Mouse (Mus musculus): ENCODE results near the gene Arl2bp. TPM values are rescaled to one million over a fixed set of nuclear protein-coding genes. Genes with fewer than 3 reads are reported as not detected.

The Arl2bp gene
- polyA plus RNA-seq, 1 experiment, result 65.5 TPM

GRCm38 (mm10) chr8:94700421-94700935, 34.1 kb downstream of the Arl2bp start:
- TF ChIP-seq USF1 (IDR thresholded peaks at IDR 0.05; ENCODE audit: low read depth), result no peak
- no peak for TF ChIP-seq FOSL1 (IDR thresholded peaks at IDR 0.05; ENCODE audit: insufficient read depth, low read length, poor library complexity, severe bottlenecking)
- no peak for TF ChIP-seq MAX (IDR thresholded peaks at IDR 0.05)
- no peak for TF ChIP-seq MYOD1 (IDR thresholded peaks at IDR 0.05; ENCODE audit: control insufficient read depth, insufficient read length, low read depth)
- TF ChIP-seq CTCF (IDR thresholded peaks at IDR 0.05; ENCODE audit: control insufficient read depth, insufficient read depth, insufficient read length), result no peak
- no peak for TF ChIP-seq CEBPB (IDR thresholded peaks at IDR 0.05; ENCODE audit: low read depth)
- no peak for TF ChIP-seq MYOG (IDR thresholded peaks at IDR 0.05; ENCODE audit: control insufficient read depth, extremely low read depth, insufficient read length)
- H3K27me3 ChIP-seq (ENCODE audit: control insufficient read depth, insufficient read depth, insufficient read length), result peaks cover 20% of the 10 kb centered on the region
- H3ac ChIP-seq (ENCODE audit: control insufficient read depth, insufficient read length, low read depth), result no peak overlapping the region
- no peaks in the 10 kb centered on the region for H3K36me3 ChIP-seq (ENCODE audit: control insufficient read depth, insufficient read depth)
- H3K79me3 ChIP-seq (ENCODE audit: low read depth), result no peaks in the 10 kb centered on the region
- H3K79me2 ChIP-seq (ENCODE audit: control insufficient read depth, insufficient read depth), result no peaks in the 10 kb centered on the region
- H3K4me3 ChIP-seq (ENCODE audit: insufficient read depth, poor library complexity, severe bottlenecking), result no peak overlapping the region

GRCm38 (mm10) chr8:94702156-94702555, 35.8 kb downstream of the Arl2bp start:
- no peak for TF ChIP-seq CEBPB (IDR thresholded peaks at IDR 0.05; ENCODE audit: low read depth)
- TF ChIP-seq MAX (IDR thresholded peaks at IDR 0.05), result no peak
- no peaks in the 10 kb centered on the region for H3K36me3 ChIP-seq (ENCODE audit: control insufficient read depth, insufficient read depth)
- H3K79me2 ChIP-seq (ENCODE audit: control insufficient read depth, insufficient read depth), result no peaks in the 10 kb centered on the region
- no peaks in the 10 kb centered on the region for H3K79me3 ChIP-seq (ENCODE audit: low read depth)
- no peak overlapping the region for H3ac ChIP-seq (ENCODE audit: control insufficient read depth, insufficient read length, low read depth)
- peak overlapping the region; percentile 43 for H3K4me3 ChIP-seq (ENCODE audit: insufficient read depth, poor library complexity, severe bottlenecking)
- peaks cover 4% of the 10 kb centered on the region for H3K27me3 ChIP-seq (ENCODE audit: control insufficient read depth, insufficient read depth, insufficient read length)

- Histone ChIP-seq H3ac (ENCODE audit: control insufficient read depth, insufficient read length, low read depth) (peak overlapping the region; percentile 52), H3K79me3 (ENCODE audit: low read depth) (no peaks in the 10 kb centered on the region), H3K79me2 (ENCODE audit: control insufficient read depth, insufficient read depth) (no peaks in the 10 kb centered on the region), H3K36me3 (ENCODE audit: control insufficient read depth, insufficient read depth) (no peaks in the 10 kb centered on the region), H3K4me3 (ENCODE audit: insufficient read depth, poor library complexity, severe bottlenecking) (peak overlapping the region; percentile 43), H3K27me3 (ENCODE audit: control insufficient read depth, insufficient read depth, insufficient read length) (no peaks in the 10 kb centered on the region)
- TF ChIP-seq MAX (IDR thresholded peaks at IDR 0.05) (peak; percentile 58), CEBPB (IDR thresholded peaks at IDR 0.05; ENCODE audit: low read depth) (no peak), USF1 (IDR thresholded peaks at IDR 0.05; ENCODE audit: low read depth) (no peak), CTCF (IDR thresholded peaks at IDR 0.05; ENCODE audit: control insufficient read depth, insufficient read depth, insufficient read length) (peak; percentile 82), MYOG (IDR thresholded peaks at IDR 0.05; ENCODE audit: control insufficient read depth, extremely low read depth, insufficient read length) (no peak)
Observed at GRCm38 (mm10) chr8:94702844-94703813, 36.7 kb downstream of the Arl2bp start.

DNA sequence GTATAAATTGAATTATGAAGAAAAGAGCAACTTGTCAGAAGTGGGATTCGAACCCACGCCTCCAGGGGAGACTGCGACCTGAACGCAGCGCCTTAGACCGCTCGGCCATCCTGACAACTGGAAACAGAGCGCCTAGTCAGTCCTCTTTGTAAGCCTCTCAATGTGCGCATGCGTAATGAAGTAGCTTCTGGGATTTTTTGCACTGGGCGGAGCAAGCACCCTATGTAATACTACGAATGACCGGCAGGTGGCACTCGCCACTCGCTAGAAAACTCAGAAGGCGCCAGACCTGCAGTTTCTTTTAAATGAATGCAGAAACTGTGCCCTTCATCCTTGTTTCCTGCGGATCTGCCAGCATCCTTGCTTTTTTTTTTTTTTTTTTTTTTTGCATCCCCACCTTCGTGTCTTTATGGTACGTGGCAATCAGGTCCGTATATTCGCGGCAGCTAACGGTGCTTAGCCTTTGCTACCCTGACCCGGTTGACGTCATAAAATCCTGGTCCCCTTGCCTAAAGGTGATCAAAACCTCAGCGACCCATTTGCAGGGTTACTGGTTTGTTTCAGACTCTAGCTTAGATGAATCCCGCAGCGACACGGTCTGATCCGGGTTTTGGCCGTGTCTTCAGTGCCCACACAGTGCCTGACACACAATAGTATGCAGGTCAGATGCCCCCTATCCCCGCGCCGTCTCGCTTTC, 37.7 kb downstream of the Arl2bp start:
- no peaks in the 10 kb centered on the region for H3K79me2 ChIP-seq (ENCODE audit: control insufficient read depth, insufficient read depth)
- no peaks in the 10 kb centered on the region for H3K36me3 ChIP-seq (ENCODE audit: control insufficient read depth, insufficient read depth)
- peak overlapping the region; percentile 64 for H3ac ChIP-seq (ENCODE audit: control insufficient read depth, insufficient read length, low read depth)
- no peaks in the 10 kb centered on the region for H3K27me3 ChIP-seq (ENCODE audit: control insufficient read depth, insufficient read depth, insufficient read length)
- no peaks in the 10 kb centered on the region for H3K79me3 ChIP-seq (ENCODE audit: low read depth)
- TF ChIP-seq FOSL1 (IDR thresholded peaks at IDR 0.05; ENCODE audit: insufficient read depth, low read length, poor library complexity, severe bottlenecking) (no peak), CEBPB (IDR thresholded peaks at IDR 0.05; ENCODE audit: low read depth) (no peak), CTCF (IDR thresholded peaks at IDR 0.05; ENCODE audit: control insufficient read depth, insufficient read depth, insufficient read length) (peak; percentile 36), MAX (IDR thresholded peaks at IDR 0.05) (no peak), USF1 (IDR thresholded peaks at IDR 0.05; ENCODE audit: low read depth) (no peak), MYOD1 (IDR thresholded peaks at IDR 0.05; ENCODE audit: control insufficient read depth, insufficient read length, low read depth) (no peak), MYOG (IDR thresholded peaks at IDR 0.05; ENCODE audit: control insufficient read depth, extremely low read depth, insufficient read length) (no peak)
- peak overlapping the region; percentile 25 for H3K4me3 ChIP-seq (ENCODE audit: insufficient read depth, poor library complexity, severe bottlenecking)

GRCm38 (mm10) chr8:94704669-94704984, 38.2 kb downstream of the Arl2bp start:
- no peaks in the 10 kb centered on the region for H3K36me3 ChIP-seq (ENCODE audit: control insufficient read depth, insufficient read depth)
- H3K79me3 ChIP-seq (ENCODE audit: low read depth), result no peaks in the 10 kb centered on the region
- no peaks in the 10 kb centered on the region for H3K27me3 ChIP-seq (ENCODE audit: control insufficient read depth, insufficient read depth, insufficient read length)
- TF ChIP-seq MAX (IDR thresholded peaks at IDR 0.05) (no peak), CEBPB (IDR thresholded peaks at IDR 0.05; ENCODE audit: low read depth) (no peak), FOSL1 (IDR thresholded peaks at IDR 0.05; ENCODE audit: insufficient read depth, low read length, poor library complexity, severe bottlenecking) (no peak), USF1 (IDR thresholded peaks at IDR 0.05; ENCODE audit: low read depth) (no peak), MYOD1 (IDR thresholded peaks at IDR 0.05; ENCODE audit: control insufficient read depth, insufficient read length, low read depth) (no peak), MYOG (IDR thresholded peaks at IDR 0.05; ENCODE audit: control insufficient read depth, extremely low read depth, insufficient read length) (no peak), CTCF (IDR thresholded peaks at IDR 0.05; ENCODE audit: control insufficient read depth, insufficient read depth, insufficient read length) (no peak)
- no peaks in the 10 kb centered on the region for H3K79me2 ChIP-seq (ENCODE audit: control insufficient read depth, insufficient read depth)
- peak overlapping the region; percentile 64 for H3ac ChIP-seq (ENCODE audit: control insufficient read depth, insufficient read length, low read depth)
- peak overlapping the region; percentile 25 for H3K4me3 ChIP-seq (ENCODE audit: insufficient read depth, poor library complexity, severe bottlenecking)

Data from C2C12 (cell line).